Mouse (Mus musculus): ENCODE results near the gene Olfr851.

Gene Olfr851

GRCm38 (mm10) chr9:19492995-19493394 lies at the start of gene Olfr851:
Gene Olfr851, plus strand, starts transcription at chr9:19493295.
- no peak for DNase-seq (ENCODE audit: low read depth)

GRCm38 (mm10) chr9:19478148-19478547 lies 14.9 kb upstream of the Olfr851 start, which contains the start of gene Olfr850:
Gene Olfr850, minus strand, starts transcription at chr9:19478248.
- no peak for DNase-seq (ENCODE audit: low read depth)

GRCm38 (mm10) chr9:19540976-19541375 lies 47.9 kb downstream of the Olfr851 start, which contains the start of gene Olfr853:
Gene Olfr853, minus strand, starts transcription at chr9:19541076.
- no peak for DNase-seq (ENCODE audit: low read depth)
